11 mouse cellular contexts compared by ENCODE assay signal in genomic region chr7:132858043-132858608, GRCm38 (mm10). TPM values are rescaled to one million over a fixed set of nuclear protein-coding genes. Genes with fewer than 3 reads are reported as not detected.
DNase-seq lines count a peak whose midpoint lies in the region; TF ChIP-seq lines count a peak whose summit lies in the region.
"Had no signal": no experiment of that assay in that cellular context is flagged by ENCODE, and none has a peak within 500 bp of the region (broad histone marks: within the 10 kb centered on the region; RNA-seq: fewer than 3 reads in every experiment).

No protein-coding gene starts in this region.

- H3K27me3 ChIP-seq in cerebellum, adult 2 months (ENCODE audit: control insufficient read depth, insufficient read depth, low read length) = no peaks in the 10 kb centered on the region
- H3K27me3 ChIP-seq in embryonic facial prominence, embryonic 10.5 days (replicated peaks; ENCODE audit: low read depth, poor library complexity, severe bottlenecking) = no peaks in the 10 kb centered on the region
- H3K27me3 ChIP-seq: heart, embryonic 15.5 days had no signal

- TF ChIP-seq POLR2A in cerebellum, adult 2 months (IDR thresholded peaks at IDR 0.05; ENCODE audit: borderline replicate concordance, insufficient read depth, low read length) = no peak

- H3K27ac ChIP-seq in cerebellum, adult 2 months (ENCODE audit: insufficient read depth, low read length) = no peak overlapping the region
- H3K27ac ChIP-seq in layer of hippocampus, adult 2 months = no peak overlapping the region
- H3K27ac ChIP-seq in embryonic facial prominence, embryonic 10.5 days (replicated peaks) = no peak overlapping the region

- no peak for DNase-seq in cerebellum, adult 2 months
- no peak for DNase-seq in cerebellum, postnatal 4 days (ENCODE audit: low spot score in 2 of 2)
- no peak for DNase-seq in layer of hippocampus, adult 2 months (ENCODE audit: low spot score in 2 of 2)
- DNase-seq in layer of hippocampus, adult 8-10 months (ENCODE audit: low spot score in 2 of 2) = no peak
- DNase-seq in CD4-positive helper T cell, adult 2 months (ENCODE audit: low read depth, low spot score) = peak; percentile 13
- peak; percentile 10 for DNase-seq in brain, adult 2 months (ENCODE audit: low read depth, low spot score)
- DNase-seq in left cerebral cortex, adult 11 months (ENCODE audit: low spot score) = no peak
- no peak for DNase-seq in embryonic facial prominence, embryonic 10.5 days (ENCODE audit: low spot score)
- DNase-seq: adrenal gland, adult 2 months had no signal

- 0 out of 2 replicates have a peak, but pooled peaks cover 3% of the 10 kb centered on the region for H3K36me3 ChIP-seq in embryonic facial prominence, embryonic 10.5 days (replicated peaks)
- H3K36me3 ChIP-seq: heart, embryonic 15.5 days; limb, embryonic 10.5 days had no signal

- WGBS in cerebellum, adult 2 months = 62% methylated on average over 5 of the region's 5 CpGs
- WGBS in embryonic facial prominence, embryonic 10.5 days = 70% methylated on average over 5 of the region's 5 CpGs

- 0 out of 2 replicates have a peak, but pooled peaks have one; percentile 7 for TF ChIP-seq CTCF in cerebellum, adult 2 months (IDR thresholded peaks at IDR 0.05; ENCODE audit: borderline replicate concordance, insufficient read depth, low read depth, low read length)
- TF ChIP-seq CTCF in layer of hippocampus, adult 2 months (conservative IDR thresholded peaks at IDR 0.05) = peak; percentile 57

- no peak overlapping the region for H3K4me3 ChIP-seq in cerebellum, adult 2 months (replicated peaks; ENCODE audit: insufficient read depth, low read depth, low read length)
- no peak overlapping the region for H3K4me3 ChIP-seq in layer of hippocampus, adult 2 months
- H3K4me3 ChIP-seq in embryonic facial prominence, embryonic 10.5 days = no peak overlapping the region

- no peaks in the 10 kb centered on the region for H3K9me3 ChIP-seq in embryonic facial prominence, embryonic 10.5 days
- H3K9me3 ChIP-seq: heart, embryonic 15.5 days; limb, embryonic 10.5 days had no signal

- no peaks in the 10 kb centered on the region for H3K4me1 ChIP-seq in cerebellum, adult 2 months (ENCODE audit: control insufficient read depth, insufficient read depth, low read length)
- peaks cover 13% of the 10 kb centered on the region for H3K4me1 ChIP-seq in embryonic facial prominence, embryonic 10.5 days

RNA-seq across cellular contexts. Expression of gene Abraxas2, which starts 0.9 kb away (rescaled TPM):
- polyA plus RNA-seq in cerebellum, adult 2 months (2012; rRNA removed) = 28.8 and 28.9 TPM in 2 replicates
- 10 to 100 TPM; 28.8 to 30.3 TPM for total RNA-seq in layer of hippocampus, adult 2 months (2021)
- 10 to 100 TPM; 27.3 to 32.3 (median 29.8) TPM for total RNA-seq in layer of hippocampus, adult 8-10 months (2022)
- 32.1 and 34.3 TPM in 2 replicates for polyA plus RNA-seq in embryonic facial prominence, embryonic 10.5 days (2016; fragmentation: Nextera tagmentation; extraction: Ambion mirVana)

RNA-seq across cellular contexts. Expression of gene Eef1akmt2, which starts 5.7 kb away (rescaled TPM):
- polyA plus RNA-seq in cerebellum, adult 2 months (2012; rRNA removed) = 44.7 and 46.3 TPM in 2 replicates
- total RNA-seq in layer of hippocampus, adult 2 months (2021) = 10 to 100 TPM; 35.8 to 38.6 TPM
- 10 to 100 TPM; 29.3 to 36.5 (median 35.4) TPM for total RNA-seq in layer of hippocampus, adult 8-10 months (2022)
- polyA plus RNA-seq in embryonic facial prominence, embryonic 10.5 days (2016; fragmentation: Nextera tagmentation; extraction: Ambion mirVana) = 71.0 and 72.1 TPM in 2 replicates

RNA-seq across cellular contexts. Expression of gene Fam53b, which starts 44.4 kb away (rescaled TPM):
- polyA plus RNA-seq in cerebellum, adult 2 months (2012; rRNA removed) = 37.3 and 37.8 TPM in 2 replicates
- 10 to 100 TPM; 42.3 to 54.8 TPM for total RNA-seq in layer of hippocampus, adult 2 months (2021)
- 10 to 100 TPM; 48.8 to 61.1 (median 54.6) TPM for total RNA-seq in layer of hippocampus, adult 8-10 months (2022)
- 29.4 and 29.9 TPM in 2 replicates for polyA plus RNA-seq in embryonic facial prominence, embryonic 10.5 days (2016; fragmentation: Nextera tagmentation; extraction: Ambion mirVana)

Comparison
In these comparisons a context has a peak if more than half of its experiments do, and no peak if none do; other contexts are left out.
1. DNase-seq: peak in CD4-positive helper T cell, adult 2 months (single experiment) and brain, adult 2 months (single experiment); none in cerebellum, adult 2 months (0 of 2), cerebellum, postnatal 4 days (0 of 2), layer of hippocampus, adult 2 months (0 of 2), layer of hippocampus, adult 8-10 months (0 of 2), left cerebral cortex, adult 11 months (single experiment) and embryonic facial prominence, embryonic 10.5 days (single experiment).